In genomic region chr14:17884884-17885283, GRCm38 (mm10) we compare ENCODE assay signal across 16 mouse cellular contexts.
"Had no signal": no experiment of that assay in that cellular context is flagged by ENCODE, and none has a peak within 500 bp of the region (broad histone marks: within the 10 kb centered on the region; RNA-seq: fewer than 3 reads in every experiment).

No protein-coding gene starts in this region.

- H3K36me3 ChIP-seq: neural tube, embryonic 13.5 days; neural tube, embryonic 15.5 days; stomach, embryonic 15.5 days had no signal

- H3K27me3 ChIP-seq: neural tube, embryonic 13.5 days; neural tube, embryonic 15.5 days; stomach, embryonic 15.5 days had no signal

- H3K9ac ChIP-seq: neural tube, embryonic 13.5 days; neural tube, embryonic 15.5 days; stomach, embryonic 15.5 days had no signal

- DNase-seq: retina, postnatal 1 day; right cerebral cortex, adult 18-20 months; right cerebral cortex, postnatal 14 days; right cerebral cortex, postnatal 25 days; right cerebral cortex, postnatal 4 days; spleen, adult 18-20 months; thymus, adult 18-20 months; thymus, adult 2 months; thymus, postnatal 14 days; thymus, postnatal 25 days; thymus, postnatal 36 days; thymus, postnatal 4 days had no signal

- H3K4me2 ChIP-seq: neural tube, embryonic 13.5 days; neural tube, embryonic 15.5 days; stomach, embryonic 15.5 days had no signal

- H3K4me1 ChIP-seq: neural tube, embryonic 13.5 days; neural tube, embryonic 15.5 days; stomach, embryonic 15.5 days had no signal

- H3K27ac ChIP-seq: neural tube, embryonic 13.5 days; neural tube, embryonic 15.5 days; stomach, embryonic 15.5 days; stomach, postnatal 0 days had no signal

- H3K9me3 ChIP-seq: neural tube, embryonic 13.5 days; neural tube, embryonic 15.5 days; stomach, embryonic 15.5 days had no signal

- H3K4me3 ChIP-seq: neural tube, embryonic 13.5 days; neural tube, embryonic 15.5 days; stomach, embryonic 15.5 days had no signal
